Mouse (Mus musculus) stomach, embryonic 14.5 days (tissue): Measurements from ENCODE around the gene Erbin. TPM values are rescaled to one million over a fixed set of nuclear protein-coding genes. Genes with fewer than 3 reads are reported as not detected.
A peak's percentile ranks its signal among the peaks of the same experiment; 100 is the strongest.

Experiments used
- ATAC-seq: fragments of 200-750 bp; cut with Nextera tagmentation; 2 replicates; pipeline ENCODE4 v1.8.0; 2017; ENCODE audit warnings: low read depth, moderate TSS enrichment; ENCODE audit not compliant: insufficient number of reproducible peaks, insufficient read depth, low FRiP score
- H3K27ac ChIP-seq: fragments of 300-500 bp; sonication (generic); 2 replicates; pipeline ENCODE4 v1.5.1; 2014; ENCODE audit warnings: mild to moderate bottlenecking, low read length, moderate library complexity, mixed read lengths
- H3K27me3 ChIP-seq: fragments of 300-500 bp; sonication (generic); 2 replicates; pipeline ENCODE4 v1.6.1; 2014; ENCODE audit warnings: low read length, control low read depth, mixed read lengths; ENCODE audit not compliant: control insufficient read depth, insufficient read depth
- H3K36me3 ChIP-seq: fragments of 300-500 bp; sonication (generic); 2 replicates; pipeline ENCODE4 v1.6.1; 2014; ENCODE audit warnings: mild to moderate bottlenecking, control low read depth, low read length, moderate library complexity, mixed read lengths; ENCODE audit not compliant: control insufficient read depth, insufficient read depth
- H3K4me1 ChIP-seq: fragments of 300-500 bp; sonication (generic); 2 replicates; pipeline ENCODE4 v1.6.1; 2014; ENCODE audit warnings: low read length, control low read depth, mixed read lengths; ENCODE audit not compliant: control insufficient read depth, insufficient read depth
- H3K4me2 ChIP-seq: fragments of 300-500 bp; sonication (generic); replicated peaks from 2 replicates; pipeline ENCODE4 v1.6.1; 2014; ENCODE audit warnings: low read depth, low read length, control low read depth
- H3K4me3 ChIP-seq: fragments of 300-500 bp; sonication (generic); 2 replicates; pipeline ENCODE4 v1.5.1; 2014; ENCODE audit warnings: low read depth, low read length, control low read depth
- H3K9ac ChIP-seq: fragments of 300-500 bp; sonication (generic); replicated peaks from 2 replicates; pipeline ENCODE4 v1.6.1; 2014; ENCODE audit warnings: low read depth, mild to moderate bottlenecking, control low read depth, low read length, moderate library complexity, mixed read lengths
- H3K9me3 ChIP-seq: fragments of 300-500 bp; sonication (generic); 2 replicates; pipeline ENCODE4 v1.6.1; 2016; ENCODE audit warnings: low read depth, low read length, control low read depth; ENCODE audit not compliant: control insufficient read depth
- WGBS: fragments of 180-500 bp; shearing (Covaris S2); extraction: QIAGEN DNeasy Blood & Tissue Kit; methylation state at CpG from one replicate; pipeline ENCODE4 v1.1.7; 2014; 5-methylcytosine and 5-hydroxymethylcytosine counted together
- polyA plus RNA-seq: library from polyadenylated mRNA; unstranded; fragments of >200 nt; fragmentation: Nextera tagmentation; extraction: Ambion mirVana; gene quantifications from 2 replicates; pipeline ENCODE4 v1.2.1, GENCODE M21; 2014

Erbin gene
- 39.8 and 41.3 TPM in 2 replicates for polyA plus RNA-seq

GRCm38 (mm10) chr13:103920261-103920932 lies at the start of gene Erbin:
Gene Erbin, minus strand, starts transcription at chr13:103920514.
- under 1% methylated on average over 45 of the region's 93 CpGs for WGBS
- H3K4me2 ChIP-seq = peak within 1 kb of the TSS; percentile 80
- peaks cover 19% of the 10 kb centered on the region; the same call in 1 of the 2 replicates for H3K4me1 ChIP-seq
- H3K27me3 ChIP-seq = no peaks in the 10 kb centered on the region
- no peaks in the 10 kb centered on the region for H3K9me3 ChIP-seq
- peak within 1 kb of the TSS; percentile 100 for H3K27ac ChIP-seq
- H3K9ac ChIP-seq = peak within 1 kb of the TSS; percentile 99
- no peaks in the 10 kb centered on the region for H3K36me3 ChIP-seq
- peak; percentile 76 for ATAC-seq
- peak within 1 kb of the TSS; percentile 87 for H3K4me3 ChIP-seq

DNA sequence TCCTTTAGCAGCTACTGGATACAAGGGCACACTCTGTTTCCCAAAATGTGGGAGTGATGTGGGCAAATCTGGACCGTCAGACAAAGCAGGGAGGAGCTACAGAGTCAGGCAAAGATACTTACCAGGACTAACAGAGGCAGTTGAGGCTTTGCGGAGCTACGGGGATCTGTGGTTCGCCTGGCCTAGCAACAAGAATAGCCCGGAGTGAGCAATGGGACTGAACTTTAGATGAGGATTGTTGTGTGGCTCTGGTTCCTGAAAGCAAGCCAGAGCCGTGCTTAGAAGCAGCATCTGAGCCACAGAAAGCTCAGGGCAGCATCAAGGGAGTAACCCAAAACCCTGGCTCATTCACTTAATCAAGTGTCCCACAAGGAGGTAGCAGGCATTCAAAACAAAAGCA lies 49.6 kb upstream of the Erbin start:
- H3K9me3 ChIP-seq = no peaks in the 10 kb centered on the region
- WGBS = 54% methylated on average over 6 of the region's 6 CpGs
- H3K4me3 ChIP-seq = no peak overlapping the region
- H3K27ac ChIP-seq = no peak overlapping the region
- no peak for ATAC-seq
- H3K27me3 ChIP-seq = no peaks in the 10 kb centered on the region
- no peaks in the 10 kb centered on the region for H3K36me3 ChIP-seq
- H3K4me2 ChIP-seq = no peak overlapping the region
- H3K4me1 ChIP-seq = no peaks in the 10 kb centered on the region
- H3K9ac ChIP-seq = no peak overlapping the region

DNA sequence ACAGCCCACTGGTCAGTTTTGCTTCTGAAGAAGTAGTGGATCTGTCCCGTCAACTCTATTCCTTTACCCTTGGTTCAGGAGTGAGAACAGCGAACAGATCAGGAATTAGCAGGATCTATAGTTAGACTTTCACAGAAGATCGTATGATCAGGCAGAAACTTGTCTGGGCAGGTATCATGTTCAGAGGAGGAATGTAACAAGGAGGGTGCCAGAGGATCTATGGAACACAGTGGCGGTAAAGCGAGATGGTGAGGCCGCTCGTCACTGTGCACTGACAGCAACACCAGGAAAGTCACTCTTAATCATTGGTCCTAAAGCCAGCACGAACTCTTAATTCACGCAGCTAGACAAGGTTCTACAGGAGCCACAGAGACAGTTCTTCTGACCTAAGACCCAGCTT lies 47.7 kb upstream of the Erbin start:
- 0 out of 2 replicates have a peak, but pooled peaks cover 2% of the 10 kb centered on the region for H3K4me1 ChIP-seq
- no peaks in the 10 kb centered on the region for H3K36me3 ChIP-seq
- H3K27ac ChIP-seq = no peak overlapping the region
- H3K4me2 ChIP-seq = no peak overlapping the region
- no peak for ATAC-seq
- no peak overlapping the region for H3K4me3 ChIP-seq
- no peaks in the 10 kb centered on the region for H3K27me3 ChIP-seq
- WGBS = 79% methylated on average over 9 of the region's 9 CpGs
- no peaks in the 10 kb centered on the region for H3K9me3 ChIP-seq
- no peak overlapping the region for H3K9ac ChIP-seq

DNA sequence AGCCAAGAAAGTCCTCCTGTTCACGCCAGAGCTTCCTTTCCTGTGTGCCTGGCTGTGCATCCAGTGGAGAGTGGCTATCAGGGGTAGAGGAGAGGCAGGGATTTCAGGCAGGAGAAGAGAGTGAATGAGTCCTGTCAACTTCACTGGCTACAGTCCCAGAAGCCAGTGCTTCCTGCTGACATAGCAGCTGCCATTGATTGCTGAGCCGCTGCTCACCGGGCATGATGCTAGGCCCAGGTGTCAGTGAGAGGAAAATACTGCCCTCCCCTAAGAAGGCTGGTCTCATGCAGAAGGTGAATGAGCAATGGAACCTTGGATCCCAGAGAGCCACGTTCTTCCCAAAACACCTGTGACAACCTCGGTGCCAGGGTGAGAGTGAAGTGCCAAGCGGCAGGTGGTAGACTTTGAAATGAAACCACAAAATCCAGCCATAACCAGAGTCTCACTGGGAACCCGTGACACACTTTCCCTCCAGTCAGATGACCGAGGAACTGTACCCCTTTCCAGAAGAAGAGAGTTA lies 46.4 kb upstream of the Erbin start:
- 86% methylated on average over 8 of the region's 8 CpGs for WGBS
- H3K27ac ChIP-seq = no peak overlapping the region
- H3K4me2 ChIP-seq = no peak overlapping the region
- H3K36me3 ChIP-seq = no peaks in the 10 kb centered on the region
- no peaks in the 10 kb centered on the region for H3K27me3 ChIP-seq
- no peaks in the 10 kb centered on the region for H3K9me3 ChIP-seq
- no peak for ATAC-seq
- H3K4me3 ChIP-seq = no peak overlapping the region
- H3K4me1 ChIP-seq = 0 out of 2 replicates have a peak, but pooled peaks cover 2% of the 10 kb centered on the region
- H3K9ac ChIP-seq = no peak overlapping the region

- Histone ChIP-seq H3K4me3 (no peak overlapping the region), H3K9ac (no peak overlapping the region), H3K36me3 (no peaks in the 10 kb centered on the region), H3K4me1 (0 out of 2 replicates have a peak, but pooled peaks cover 2% of the 10 kb centered on the region), H3K9me3 (no peaks in the 10 kb centered on the region), H3K27ac (no peak overlapping the region), H3K4me2 (no peak overlapping the region), H3K27me3 (no peaks in the 10 kb centered on the region)
- 90% methylated on average over 2 of the region's 2 CpGs for WGBS
- ATAC-seq = no peak
These were observed 44.9 kb upstream of the Erbin start for GRCm38 (mm10) chr13:103965187-103965586.

DNA sequence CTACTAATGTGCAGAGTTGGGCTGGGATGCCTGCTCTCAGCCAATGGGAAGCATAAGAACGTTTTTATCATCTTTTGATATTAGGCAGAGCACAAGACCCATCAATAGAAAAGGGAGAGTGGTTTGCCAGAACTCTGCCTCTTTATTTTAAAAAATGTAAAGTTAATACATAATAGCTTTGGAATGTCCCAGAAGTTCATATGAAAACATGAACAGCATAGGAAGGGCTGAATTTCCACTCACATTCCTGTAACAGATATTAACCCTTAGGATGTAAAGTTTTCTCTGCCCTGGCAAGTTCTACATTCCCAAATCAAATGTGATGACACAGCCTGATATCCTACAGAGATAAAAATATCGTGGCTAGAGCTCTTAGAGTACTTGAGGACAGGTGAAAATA lies 42.8 kb upstream of the Erbin start:
- Histone ChIP-seq H3K4me2 (no peak overlapping the region), H3K9ac (no peak overlapping the region), H3K27me3 (no peaks in the 10 kb centered on the region), H3K27ac (no peak overlapping the region), H3K4me1 (0 out of 2 replicates have a peak, but pooled peaks cover 4% of the 10 kb centered on the region), H3K36me3 (no peaks in the 10 kb centered on the region), H3K9me3 (no peaks in the 10 kb centered on the region), H3K4me3 (no peak overlapping the region)
- WGBS = 41% methylated on average over 2 of the region's 2 CpGs
- ATAC-seq = peak; percentile 42; the same call in 1 of the 2 replicates

- Histone ChIP-seq H3K9me3 (no peaks in the 10 kb centered on the region), H3K9ac (no peak overlapping the region), H3K4me1 (0 out of 2 replicates have a peak, but pooled peaks cover 7% of the 10 kb centered on the region), H3K27ac (no peak overlapping the region), H3K4me3 (no peak overlapping the region), H3K36me3 (no peaks in the 10 kb centered on the region), H3K27me3 (no peaks in the 10 kb centered on the region), H3K4me2 (no peak overlapping the region)
- ATAC-seq = no peak
- 52% methylated on average over 5 of the region's 5 CpGs for WGBS
These were observed 39.5 kb upstream of the Erbin start for GRCm38 (mm10) chr13:103959841-103960240.

GRCm38 (mm10) chr13:103958607-103959123 lies 38.4 kb upstream of the Erbin start:
- Histone ChIP-seq H3K27ac (no peak overlapping the region), H3K27me3 (no peaks in the 10 kb centered on the region), H3K4me2 (no peak overlapping the region), H3K36me3 (no peaks in the 10 kb centered on the region), H3K4me1 (0 out of 2 replicates have a peak, but pooled peaks cover 6% of the 10 kb centered on the region), H3K4me3 (no peak overlapping the region), H3K9ac (no peak overlapping the region), H3K9me3 (no peaks in the 10 kb centered on the region)
- ATAC-seq = no peak
- WGBS = 79% methylated on average over 9 of the region's 9 CpGs
